Mouse (Mus musculus) ES-CJ7 (cell line): ENCODE results near the gene Thbs4.
A peak's percentile ranks its signal among the peaks of the same experiment; 100 is the strongest.

Experiments
- DNase-seq: peaks from one replicate; pipeline ENCODE4 v3.0.0; 2011; ENCODE audit warnings: low read depth, low spot score

Thbs4 gene

DNA sequence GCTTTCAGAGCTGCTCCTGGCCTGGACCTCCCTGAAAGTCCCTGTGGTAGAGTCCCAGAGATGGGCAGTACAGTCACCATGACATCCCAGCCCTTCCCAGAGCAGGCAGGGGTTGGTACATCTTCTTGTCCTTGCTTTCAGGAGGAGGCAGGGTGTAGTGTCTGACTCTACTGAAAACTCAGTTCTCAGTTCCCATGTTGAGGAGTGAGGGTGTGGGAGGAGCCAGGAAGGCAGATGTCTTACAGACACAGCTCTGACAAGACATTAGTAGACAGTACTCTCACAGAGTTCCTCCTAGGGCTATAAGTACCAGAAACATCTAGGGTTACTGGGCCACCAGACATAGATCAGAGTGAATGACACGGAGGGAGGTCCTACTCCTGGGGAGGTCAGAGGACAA, 32.3 kb downstream of the Thbs4 start:
- no peak for DNase-seq

DNA sequence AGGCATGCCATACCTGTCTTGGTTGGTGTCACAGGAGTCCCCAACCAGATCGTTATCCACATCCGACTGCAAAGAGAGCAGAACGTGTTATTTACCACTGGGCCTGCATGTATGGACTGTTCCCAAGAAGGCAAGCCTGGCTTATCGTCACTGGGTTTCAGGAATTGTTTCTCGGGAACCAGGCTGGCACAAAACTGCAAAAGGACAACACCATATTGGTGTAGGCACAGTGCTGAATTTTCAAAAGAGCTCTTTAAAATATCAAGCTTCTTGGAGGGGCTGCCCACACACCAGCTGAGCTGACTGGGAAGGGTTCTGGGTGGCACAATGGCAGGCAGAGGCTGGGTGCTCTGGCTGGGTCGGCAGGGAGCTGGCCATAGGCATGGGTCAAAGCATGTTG, 34.1 kb downstream of the Thbs4 start:
- DNase-seq, result no peak

DNA sequence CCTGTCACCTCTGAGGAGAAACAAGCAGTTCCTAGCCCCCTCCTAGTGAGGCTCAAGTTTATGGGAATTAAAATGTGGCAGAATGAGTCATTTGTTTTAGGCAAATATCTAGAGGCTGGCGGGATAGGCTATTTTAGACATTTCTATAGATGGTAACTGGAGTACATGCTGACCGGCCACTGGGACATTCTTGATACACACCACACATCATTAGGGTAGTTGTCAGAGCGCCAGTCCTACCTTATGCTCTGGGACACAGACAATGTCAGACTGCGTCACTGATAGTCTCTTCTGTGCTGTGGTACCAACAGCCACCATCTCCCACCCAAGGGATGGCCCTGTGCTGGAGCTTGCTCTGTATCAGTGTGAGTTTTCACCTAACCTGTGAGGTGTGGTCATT, 35.5 kb downstream of the Thbs4 start:
- no peak for DNase-seq

DNA sequence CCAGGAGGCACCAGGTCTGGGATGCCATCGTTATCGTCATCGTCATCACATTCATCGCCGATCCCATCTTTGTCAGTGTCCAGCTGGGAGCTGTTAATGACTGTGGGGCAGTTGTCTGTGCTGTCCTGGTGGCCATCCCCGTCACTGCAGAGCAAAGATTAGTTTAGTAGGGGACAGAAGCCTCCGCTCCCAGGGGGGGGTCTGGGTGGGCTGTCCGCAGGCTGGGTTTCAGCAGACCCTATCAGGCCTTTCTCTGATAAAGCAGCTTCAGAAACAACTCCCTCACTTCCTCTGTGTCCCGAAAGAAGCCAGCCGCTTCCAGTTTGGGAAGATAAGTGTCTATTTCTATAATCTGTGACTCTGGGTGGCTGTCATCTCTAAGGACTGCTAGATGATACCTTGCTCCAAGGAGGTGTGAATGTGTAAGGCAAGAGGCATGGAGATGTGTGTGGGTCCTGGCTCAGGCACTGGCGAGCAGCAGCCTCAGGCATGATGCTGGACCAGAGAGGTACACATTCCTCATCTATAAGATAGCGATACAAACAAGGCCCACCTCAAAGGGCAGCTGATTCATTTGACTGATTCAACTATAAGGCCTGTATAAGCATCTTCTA, 36.5 kb downstream of the Thbs4 start:
- no peak for DNase-seq

DNA sequence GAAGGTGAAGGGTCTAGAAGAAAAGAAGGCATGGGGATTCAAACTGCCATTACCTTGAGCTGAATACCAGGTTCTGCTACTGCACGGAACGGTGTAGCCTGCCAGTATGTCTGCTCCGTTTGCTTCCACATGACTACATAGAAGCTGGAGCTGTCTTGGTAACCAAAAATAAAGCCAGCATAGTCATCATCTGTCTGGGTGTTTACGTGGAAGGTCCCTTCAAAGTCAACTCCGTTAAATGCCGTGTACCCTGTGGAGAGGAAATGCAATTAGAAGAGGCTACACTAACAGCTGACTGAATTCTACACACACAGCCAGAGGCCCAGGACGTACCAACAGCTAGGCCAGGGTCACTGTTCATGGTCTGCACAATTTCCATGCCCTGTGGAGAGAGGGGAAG, 39.6 kb downstream of the Thbs4 start:
- DNase-seq, result no peak

DNA sequence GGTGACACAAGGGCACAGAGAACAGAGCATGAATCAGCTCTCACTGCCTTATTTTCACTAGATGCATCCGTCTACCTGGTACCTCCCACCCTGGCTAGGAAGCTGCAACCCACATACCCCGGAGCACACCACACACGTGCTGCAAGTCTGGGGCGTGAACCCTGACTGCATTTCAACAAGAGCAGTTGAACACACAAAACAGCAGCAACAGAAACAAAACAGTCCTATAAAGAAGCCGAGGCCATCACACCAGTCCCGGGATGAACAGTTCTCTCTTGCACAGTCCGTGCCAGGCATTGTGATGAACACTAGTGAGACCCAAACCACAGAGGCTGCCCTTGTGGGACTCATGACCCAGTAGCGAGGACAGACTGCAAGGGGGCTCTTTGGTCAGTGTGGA, 40.9 kb downstream of the Thbs4 start:
- no peak for DNase-seq

DNA sequence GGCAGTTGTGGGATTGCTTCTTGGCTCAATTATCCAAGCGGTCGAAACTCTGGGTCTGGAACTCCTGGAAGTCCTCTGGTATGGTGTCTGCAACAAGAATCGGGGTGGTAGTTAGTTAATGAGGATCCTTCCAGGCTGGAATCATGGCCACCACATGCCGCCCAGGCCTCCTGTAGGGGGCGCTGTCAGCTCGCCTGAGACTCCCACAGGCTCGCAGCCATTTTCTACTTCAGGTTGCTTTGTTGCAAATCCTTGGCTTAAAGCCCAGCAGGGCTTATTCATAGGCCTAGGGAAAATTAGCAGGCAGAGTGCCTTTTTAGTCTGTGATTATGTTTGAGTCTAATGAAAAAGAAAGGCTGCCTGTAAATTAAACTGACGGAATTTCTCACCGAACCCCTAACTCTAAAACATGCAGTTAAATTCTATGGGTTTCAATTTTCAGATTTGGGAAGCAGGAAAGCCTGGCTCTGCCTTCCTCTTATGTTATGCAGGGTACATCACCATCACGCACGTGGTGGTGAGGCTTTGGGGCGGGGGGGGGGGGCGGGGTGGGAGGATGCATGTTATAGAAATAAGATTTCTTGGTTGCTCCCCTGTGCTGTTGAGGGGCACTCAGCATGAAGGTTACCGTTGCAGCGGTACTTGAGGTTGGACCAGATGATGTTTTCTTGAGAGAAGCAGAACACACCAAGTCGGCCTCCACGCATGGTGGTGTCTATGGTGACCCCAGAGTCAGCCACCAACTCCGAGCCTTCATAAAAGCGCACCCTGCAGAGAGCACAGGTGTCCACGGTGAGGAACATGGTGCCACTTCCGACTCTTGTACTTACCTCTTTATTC, 42.7 kb downstream of the Thbs4 start:
- DNase-seq, result peak; percentile 66

DNA sequence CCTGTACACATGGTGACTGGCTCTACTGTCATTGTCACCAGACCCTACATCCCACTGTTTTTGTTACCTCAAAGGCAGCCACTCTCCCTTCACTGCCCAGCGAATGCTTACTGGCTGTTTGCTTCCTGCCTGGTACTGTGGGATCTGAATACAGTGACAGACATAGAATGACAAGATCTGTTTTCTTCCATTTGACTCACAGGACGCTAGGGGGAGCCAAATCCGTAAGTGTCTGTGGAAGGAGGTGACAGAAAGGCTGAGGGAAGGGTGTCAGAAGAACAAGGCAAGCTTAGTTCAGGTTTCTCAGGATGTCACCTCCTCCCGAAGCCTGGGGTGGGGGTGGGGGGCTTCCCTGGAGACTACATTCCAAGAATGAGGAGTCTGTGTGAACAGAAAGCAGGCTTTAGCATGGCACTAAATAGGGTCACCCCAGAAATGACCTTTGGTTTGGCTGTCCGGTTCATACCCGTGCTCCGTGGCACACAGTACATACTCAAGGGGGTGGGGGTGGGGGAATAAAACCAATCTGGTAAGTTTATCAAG, 43.6 kb downstream of the Thbs4 start:
- DNase-seq, result peak; percentile 84

DNA sequence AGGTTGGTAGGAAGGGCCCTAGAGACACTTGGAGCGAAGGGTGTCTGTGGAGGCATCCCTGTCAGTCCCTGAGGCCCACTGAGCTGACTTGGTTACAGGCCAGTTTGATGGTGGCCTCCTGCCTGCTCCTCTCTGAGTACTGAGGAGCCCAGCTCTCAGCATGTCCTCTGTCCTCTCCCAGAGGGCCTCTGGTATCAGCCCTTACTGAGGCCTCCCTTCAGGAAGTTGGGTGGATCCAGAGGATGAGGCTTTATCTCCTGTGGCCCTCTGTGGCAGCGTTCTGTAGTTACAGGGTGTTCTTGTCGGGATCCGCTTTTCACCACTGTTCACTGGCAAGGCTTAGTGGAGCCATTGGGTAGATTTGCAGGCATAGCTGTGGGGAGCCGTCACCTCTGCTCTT, 51.3 kb downstream of the Thbs4 start:
- DNase-seq, result no peak

DNA sequence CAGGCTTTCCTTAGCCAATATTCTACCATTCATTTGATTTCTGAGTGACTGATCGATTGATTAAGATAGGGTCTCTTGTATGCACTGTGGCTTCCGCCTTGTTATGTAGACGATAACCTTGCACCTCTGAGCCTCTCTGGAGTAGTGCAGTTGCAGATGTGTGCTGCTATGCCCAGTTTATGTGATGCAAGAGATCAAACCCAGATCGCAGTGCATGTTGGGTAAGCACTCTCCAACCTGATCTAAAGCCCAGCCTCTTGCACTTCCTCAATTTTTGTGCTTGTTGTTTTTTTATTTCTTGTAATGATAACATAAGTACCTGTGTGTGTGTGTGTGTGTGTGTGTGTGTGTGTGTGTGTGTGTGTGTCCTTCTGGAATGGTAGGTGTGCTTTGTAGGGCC, 51.7 kb downstream of the Thbs4 start:
- DNase-seq, result no peak

DNA sequence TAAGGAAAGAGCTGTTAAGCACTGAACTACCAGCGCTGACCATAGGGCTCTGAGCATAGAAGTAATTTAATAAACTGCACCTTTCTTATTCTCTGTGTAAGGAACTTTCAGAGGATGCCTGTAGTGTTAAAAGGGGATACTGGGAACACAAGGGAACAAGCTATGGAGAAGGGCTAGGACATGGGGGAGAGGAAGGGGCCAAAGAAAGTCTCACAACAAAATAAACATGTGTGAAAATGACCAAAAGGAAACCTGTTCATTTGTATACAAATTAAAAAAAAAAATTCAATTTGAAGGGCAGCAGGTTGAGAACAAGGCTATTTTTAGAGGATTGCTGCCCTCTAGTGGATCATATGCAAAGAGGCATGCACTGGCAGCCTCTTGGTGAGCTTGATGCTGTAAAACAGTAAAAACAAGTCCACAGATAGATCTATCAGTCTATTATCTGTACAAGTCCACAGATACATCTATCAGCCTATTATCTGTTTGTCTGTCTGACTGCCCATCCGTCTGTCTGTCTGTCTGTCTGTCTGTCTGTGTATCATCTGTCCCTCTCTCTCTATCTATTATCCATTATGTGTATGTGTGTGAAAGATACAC, 53.8 kb downstream of the Thbs4 start:
- peak; percentile 26 for DNase-seq

DNA sequence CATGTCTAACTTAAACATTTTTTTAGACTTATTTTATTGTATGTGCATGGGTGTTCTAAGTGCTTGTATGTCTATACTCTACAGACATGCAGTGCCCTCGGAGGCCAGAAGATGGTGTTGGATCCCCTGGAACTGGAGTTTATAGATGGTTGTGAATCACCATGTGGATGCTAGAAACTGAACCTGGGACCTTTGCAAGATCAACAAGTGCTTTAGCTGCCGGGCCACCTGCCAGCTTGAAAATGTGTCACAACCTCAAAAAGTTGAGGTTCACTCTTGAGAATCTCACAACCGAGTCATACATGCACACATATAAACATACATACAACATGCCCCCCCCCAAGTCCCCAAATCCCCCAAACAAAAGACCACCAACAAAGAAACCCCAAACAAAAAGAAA, 54.8 kb downstream of the Thbs4 start:
- peak; percentile 18 for DNase-seq

DNA sequence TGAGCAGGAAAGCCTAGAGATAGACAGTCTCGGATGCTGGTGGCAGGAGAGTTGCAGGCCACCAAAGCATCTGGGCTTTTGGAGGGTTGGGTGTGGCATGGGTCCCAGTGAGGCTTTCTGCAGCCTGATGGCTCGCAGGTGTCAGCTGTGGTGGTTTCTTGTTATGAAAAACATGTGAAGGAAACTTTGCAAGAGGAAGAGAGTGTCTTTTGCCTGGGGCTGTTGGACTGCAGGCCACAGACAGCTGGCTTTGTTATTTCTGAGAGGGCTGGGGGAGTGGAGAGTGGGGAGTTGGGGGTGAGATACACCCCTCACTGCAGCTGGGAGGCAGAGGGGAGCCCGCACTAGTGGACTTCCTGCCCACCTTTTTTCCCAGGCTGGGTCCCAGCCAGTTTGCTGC, 55.8 kb downstream of the Thbs4 start:
- no peak for DNase-seq

DNA sequence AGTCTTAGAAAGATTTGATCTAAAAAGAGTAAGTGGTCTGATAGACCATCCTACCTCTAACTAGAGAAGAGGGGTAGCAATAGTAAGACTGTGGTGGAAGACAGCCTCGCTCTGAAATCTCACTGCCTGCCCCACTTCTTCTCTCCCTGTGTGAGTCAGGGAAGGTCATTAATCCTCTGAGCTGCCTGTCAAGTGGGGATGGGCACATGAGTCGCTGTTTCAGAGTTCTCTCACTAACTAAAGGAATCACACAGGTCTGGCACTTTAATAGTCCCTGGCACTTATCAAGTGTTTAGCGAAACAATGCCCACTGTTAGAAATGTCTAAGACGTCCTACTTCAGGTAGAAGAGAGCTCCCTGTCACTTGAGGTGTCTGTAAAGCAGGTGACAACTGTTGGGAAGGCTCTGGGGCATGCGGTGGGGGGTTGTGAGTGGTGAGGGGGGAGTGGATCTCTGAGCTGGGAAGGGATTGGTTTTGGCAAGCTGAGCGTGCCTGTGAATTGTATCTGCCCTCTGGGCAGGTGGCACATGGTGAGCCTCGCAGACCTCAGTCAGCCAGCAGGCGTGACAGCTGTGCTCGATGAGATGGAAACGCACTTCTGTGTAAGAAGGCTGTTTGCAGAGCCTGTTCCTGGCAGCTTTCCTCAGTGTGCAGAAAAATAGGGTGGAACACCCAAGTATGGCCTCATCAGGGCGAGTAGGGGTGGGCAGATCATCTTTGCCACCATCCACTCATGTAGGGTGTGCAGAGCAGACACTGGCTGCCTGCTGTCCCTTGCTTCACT, 57.9 kb downstream of the Thbs4 start:
- DNase-seq, result no peak

DNA sequence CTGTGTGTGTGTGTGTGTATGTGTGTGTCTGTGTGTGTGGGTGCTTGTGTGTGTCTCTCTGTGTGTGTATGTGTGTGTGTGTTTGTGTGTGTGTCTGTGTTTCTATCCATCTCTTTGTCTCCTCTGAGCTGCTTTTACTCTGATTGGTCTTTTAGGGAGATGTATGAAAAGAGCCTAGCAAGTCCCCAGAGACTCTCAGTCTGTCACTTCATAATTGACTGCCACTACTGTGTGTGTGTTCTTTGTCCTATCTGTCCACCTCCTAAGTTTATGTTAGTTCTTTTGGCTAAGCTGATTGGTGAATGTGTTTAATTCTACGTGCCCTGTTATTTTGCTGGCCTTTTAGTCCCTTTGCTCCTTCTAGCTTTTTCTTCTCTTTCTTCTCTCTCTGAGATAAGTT, 58.9 kb downstream of the Thbs4 start:
- no peak for DNase-seq

DNA sequence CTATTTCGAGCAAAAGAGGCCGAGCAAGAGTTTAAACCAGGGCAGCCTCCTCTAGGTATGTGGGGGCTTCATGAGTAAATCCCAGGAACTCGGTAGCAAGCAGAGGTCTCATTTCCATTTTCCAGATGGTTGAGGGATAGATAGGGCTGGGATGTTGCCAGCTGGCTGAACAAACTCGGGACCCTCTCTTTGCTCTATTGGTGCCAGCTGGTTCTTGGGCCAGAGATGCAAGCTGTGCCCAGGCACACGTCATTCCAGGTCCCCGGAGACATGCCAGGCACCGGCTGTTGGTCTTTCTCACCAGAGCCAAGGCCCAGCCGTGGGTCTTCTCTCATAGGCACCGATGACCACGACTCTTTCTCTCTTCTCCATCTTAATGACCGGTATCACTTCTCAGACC, 60.9 kb downstream of the Thbs4 start:
- DNase-seq, result no peak

DNA sequence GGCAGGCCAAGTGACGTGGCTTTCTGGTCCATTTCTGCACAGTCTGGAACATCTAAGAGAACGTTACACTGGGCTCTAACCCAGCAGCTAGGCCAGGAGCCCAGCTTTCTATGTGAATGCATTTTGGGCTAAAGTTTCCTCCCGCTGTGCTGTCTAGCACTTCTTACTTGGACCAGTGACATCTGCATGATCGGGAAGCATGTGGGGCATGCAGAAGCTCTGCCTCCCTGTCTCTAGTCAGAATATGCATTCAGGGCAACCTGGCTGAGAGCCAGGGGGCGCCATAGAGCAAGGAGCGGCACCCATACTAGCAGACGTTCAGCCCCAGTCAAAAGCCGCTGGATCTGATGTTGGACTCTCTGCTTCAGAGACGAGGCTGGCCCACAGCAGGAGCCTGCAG, 61.4 kb downstream of the Thbs4 start:
- DNase-seq, result peak; percentile 68

DNA sequence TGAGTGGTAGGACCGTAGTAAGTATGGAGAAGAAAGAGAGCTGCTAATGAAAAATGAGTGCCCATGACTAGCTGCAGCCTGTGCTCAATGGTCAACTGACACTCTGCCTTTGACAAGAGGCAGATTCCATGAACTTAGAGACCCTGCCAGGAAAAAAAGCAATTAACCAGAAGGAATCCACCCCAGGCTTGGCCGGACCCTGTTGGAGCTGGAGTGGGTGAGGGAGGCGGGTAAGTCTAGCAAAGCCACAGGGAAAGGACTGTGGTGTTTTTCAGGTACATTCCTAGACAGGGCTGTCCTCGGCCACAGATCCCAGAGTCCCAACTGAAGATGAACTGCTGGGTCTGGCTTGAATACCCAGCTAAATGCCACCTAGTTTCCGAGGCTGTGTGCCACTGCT, 61.8 kb downstream of the Thbs4 start:
- DNase-seq, result no peak

DNA sequence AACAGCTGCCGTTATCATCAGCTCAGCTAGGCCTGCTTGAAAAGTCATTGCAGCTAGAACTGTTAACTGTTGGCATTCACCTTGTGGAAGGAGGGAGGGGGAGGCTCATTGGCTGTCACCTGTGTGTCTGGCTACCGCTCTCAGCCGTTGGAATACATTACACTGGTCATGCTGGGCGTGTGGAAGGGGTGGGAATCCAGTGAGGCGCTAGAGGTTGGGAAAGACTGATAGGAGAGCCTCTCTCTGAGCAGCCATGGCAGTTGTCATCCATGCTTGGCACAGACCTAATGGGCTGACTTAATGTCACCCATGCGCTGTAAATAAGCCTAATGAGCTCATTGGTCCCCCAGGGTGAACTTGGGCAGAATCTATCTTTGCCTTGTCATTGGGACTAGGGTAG, 62.8 kb downstream of the Thbs4 start:
- DNase-seq, result no peak

DNA sequence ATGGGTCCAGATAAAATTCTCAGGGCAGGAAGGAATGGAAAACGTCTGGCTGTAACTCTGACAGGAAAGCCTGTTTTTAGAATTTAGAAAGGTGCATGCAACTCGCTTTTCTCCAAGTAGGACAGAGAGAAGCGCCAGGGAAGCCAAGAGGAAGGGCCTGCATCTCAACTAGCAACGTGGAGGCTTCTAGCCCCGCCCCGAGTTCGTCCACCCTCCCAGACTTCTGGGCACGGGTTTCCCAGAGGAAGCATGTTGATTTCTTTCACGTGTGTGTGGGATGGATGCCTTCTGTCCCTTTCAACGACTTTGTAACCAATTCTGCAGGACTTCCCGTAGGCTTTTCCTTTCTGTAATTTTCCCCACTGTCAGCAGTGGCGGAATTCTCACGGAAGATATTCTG, 64.8 kb downstream of the Thbs4 start:
- no peak for DNase-seq

DNA sequence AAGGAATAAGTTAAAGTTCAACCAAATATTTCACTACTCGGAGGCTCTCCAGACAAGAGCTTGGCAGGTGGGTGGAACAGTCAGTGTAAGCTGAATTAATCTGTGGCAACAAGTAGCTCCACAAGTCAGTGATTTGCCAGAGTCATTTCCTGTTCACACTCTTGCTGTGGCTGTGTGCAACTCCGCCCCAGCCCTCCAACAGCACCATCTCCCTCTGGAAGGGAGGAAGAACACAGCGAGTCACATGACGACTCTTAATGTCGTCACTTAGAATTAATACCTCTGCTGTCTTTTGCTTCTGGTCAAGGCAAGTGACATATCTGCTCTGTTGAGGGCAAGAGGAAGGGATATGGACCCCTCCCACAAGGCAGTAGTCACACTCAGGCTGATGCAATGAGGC, 72.2 kb downstream of the Thbs4 start:
- DNase-seq, result no peak

DNA sequence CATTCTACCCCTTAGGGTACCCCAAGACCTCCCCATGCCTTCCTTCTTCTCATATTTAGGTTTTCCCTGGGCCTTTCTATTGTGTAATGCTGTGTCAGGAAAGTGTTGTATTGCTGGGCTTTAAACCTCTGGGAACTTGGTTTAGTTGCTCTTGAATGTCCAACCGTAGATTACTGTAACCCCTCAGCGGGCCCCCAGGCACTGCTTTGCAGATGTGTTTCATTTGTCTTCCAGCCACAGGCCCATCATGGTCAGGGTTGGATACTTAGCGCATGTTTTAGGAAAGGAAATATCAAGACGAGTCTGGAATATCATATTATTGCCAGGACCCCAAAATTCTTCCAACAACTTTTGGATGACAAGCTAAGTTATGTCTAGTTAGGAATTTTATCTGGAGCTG, 73.6 kb downstream of the Thbs4 start:
- no peak for DNase-seq
